Mouse (Mus musculus) intestine, embryonic 15.5 days (tissue): Measurements from ENCODE around the gene Gm20721. TPM values are rescaled to one million over a fixed set of nuclear protein-coding genes. Genes with fewer than 3 reads are reported as not detected.
A peak's percentile ranks its signal among the peaks of the same experiment; 100 is the strongest.

ENCODE experiments used
- ATAC-seq: fragments of 200-750 bp; cut with Nextera tagmentation; 2 replicates; pipeline ENCODE4 v1.8.0; 2017; ENCODE audit warnings: moderate TSS enrichment, moderate library complexity
- H3K27ac ChIP-seq: fragments of 300-500 bp; sonication (generic); 2 replicates; pipeline ENCODE4 v1.5.1; 2015; ENCODE audit warnings: mild to moderate bottlenecking, inconsistent platforms
- H3K27me3 ChIP-seq: fragments of 300-500 bp; sonication (generic); replicated peaks from 2 replicates; pipeline ENCODE4 v1.6.1; 2015; ENCODE audit warnings: inconsistent platforms
- H3K36me3 ChIP-seq: fragments of 300-500 bp; sonication (generic); 2 replicates; pipeline ENCODE4 v1.6.1; 2015; ENCODE audit warnings: inconsistent platforms
- H3K4me1 ChIP-seq: fragments of 300-500 bp; sonication (generic); replicated peaks from 2 replicates; pipeline ENCODE4 v1.6.1; 2015; ENCODE audit warnings: inconsistent platforms
- H3K4me2 ChIP-seq: fragments of 300-500 bp; sonication (generic); replicated peaks from 2 replicates; pipeline ENCODE4 v1.6.1; 2015; ENCODE audit warnings: mild to moderate bottlenecking, inconsistent platforms
- H3K4me3 ChIP-seq: fragments of 300-500 bp; sonication (generic); replicated peaks from 2 replicates; pipeline ENCODE4 v1.5.1; 2015; ENCODE audit warnings: inconsistent platforms
- H3K9ac ChIP-seq: fragments of 300-500 bp; sonication (generic); 2 replicates; pipeline ENCODE4 v1.6.1; 2015; ENCODE audit warnings: inconsistent platforms
- H3K9me3 ChIP-seq: fragments of 300-500 bp; sonication (generic); 2 replicates; pipeline ENCODE4 v1.6.1; 2016; ENCODE audit warnings: inconsistent platforms
- WGBS: fragments of 180-500 bp; shearing (Covaris S2); methylation state at CpG from one replicate; pipeline ENCODE4 v1.1.7; 2015; 5-methylcytosine and 5-hydroxymethylcytosine counted together
- polyA plus RNA-seq: library from polyadenylated mRNA; unstranded; fragments of >200 nt; fragmentation: Nextera tagmentation; extraction: Ambion mirVana; gene quantifications from 2 replicates; pipeline ENCODE4 v1.2.1, GENCODE M21; 2015

Gm20721 gene
- polyA plus RNA-seq, 1 experiment from 2014 or later: 29.6 TPM

- no peak overlapping the region for H3K9ac ChIP-seq
- H3K4me2 ChIP-seq: no peak overlapping the region
- H3K27ac ChIP-seq: no peak overlapping the region
- no peaks in the 10 kb centered on the region for H3K4me1 ChIP-seq
- no peak overlapping the region for H3K4me3 ChIP-seq
- no peaks in the 10 kb centered on the region for H3K36me3 ChIP-seq
- 23% methylated on average over 5 of the region's 5 CpGs for WGBS
- H3K9me3 ChIP-seq: no peaks in the 10 kb centered on the region
- peaks cover 3% of the 10 kb centered on the region; the same call in 1 of the 2 replicates for H3K27me3 ChIP-seq
- no peak for ATAC-seq
Measured at GRCm38 (mm10) chr2:174305646-174306045, 40.9 kb downstream of the Gm20721 start.

GRCm38 (mm10) chr2:174302526-174302925, 44.0 kb downstream of the Gm20721 start:
- peaks cover 5% of the 10 kb centered on the region for H3K9me3 ChIP-seq
- WGBS: 62% methylated on average over 6 of the region's 6 CpGs

GRCm38 (mm10) chr2:174300666-174301065, 45.8 kb downstream of the Gm20721 start:
- Histone ChIP-seq H3K4me1 (peaks cover 19% of the 10 kb centered on the region), H3K27me3 (peaks cover 33% of the 10 kb centered on the region), H3K36me3 (peaks cover 15% of the 10 kb centered on the region), H3K4me3 (peak overlapping the region; percentile 38), H3K9ac (no peak overlapping the region; the same call in 1 of the 2 replicates), H3K9me3 (peaks cover 14% of the 10 kb centered on the region), H3K27ac (no peak overlapping the region), H3K4me2 (peak overlapping the region; percentile 56)
- 53% methylated on average over 22 of the region's 22 CpGs for WGBS
- ATAC-seq: no peak

More at GRCm38 (mm10) chr2:174302526-174302925, 44.0 kb downstream of the Gm20721 start:
- Histone ChIP-seq H3K27me3 (peaks cover 33% of the 10 kb centered on the region), H3K4me1 (peaks cover 19% of the 10 kb centered on the region; the same call in 1 of the 2 replicates), H3K4me3 (no peak overlapping the region), H3K9ac (no peak overlapping the region), H3K27ac (no peak overlapping the region), H3K4me2 (no peak overlapping the region), H3K36me3 (peaks cover 15% of the 10 kb centered on the region; the same call in 1 of the 2 replicates)
- ATAC-seq: no peak

GRCm38 (mm10) chr2:174300186-174300585, 46.3 kb downstream of the Gm20721 start:
- Histone ChIP-seq H3K9ac (peak overlapping the region; percentile 20), H3K4me1 (peaks cover 19% of the 10 kb centered on the region), H3K4me3 (peak overlapping the region; percentile 38), H3K36me3 (peaks cover 15% of the 10 kb centered on the region), H3K9me3 (peaks cover 17% of the 10 kb centered on the region), H3K27ac (no peak overlapping the region), H3K4me2 (peak overlapping the region; percentile 56), H3K27me3 (peaks cover 33% of the 10 kb centered on the region)
- WGBS: 62% methylated on average over 27 of the region's 27 CpGs
- no peak for ATAC-seq

- ATAC-seq: no peak
- 51% methylated on average over 34 of the region's 34 CpGs for WGBS
- Histone ChIP-seq H3K9me3 (peaks cover 21% of the 10 kb centered on the region), H3K4me3 (peak overlapping the region; percentile 38), H3K36me3 (peaks cover 15% of the 10 kb centered on the region), H3K9ac (no peak overlapping the region; the same call in 1 of the 2 replicates), H3K4me2 (peak overlapping the region; percentile 56), H3K27me3 (peaks cover 33% of the 10 kb centered on the region), H3K4me1 (peaks cover 19% of the 10 kb centered on the region), H3K27ac (no peak overlapping the region)
Measured at GRCm38 (mm10) chr2:174299771-174300160, 46.7 kb downstream of the Gm20721 start.

GRCm38 (mm10) chr2:174299091-174299770, 47.3 kb downstream of the Gm20721 start:
- no peak for ATAC-seq
- H3K4me3 ChIP-seq: peak overlapping the region; percentile 38
- peak overlapping the region; percentile 20; the same call in 1 of the 2 replicates for H3K9ac ChIP-seq
- peaks cover 19% of the 10 kb centered on the region for H3K4me1 ChIP-seq
- peaks cover 15% of the 10 kb centered on the region for H3K36me3 ChIP-seq
- peaks cover 24% of the 10 kb centered on the region for H3K9me3 ChIP-seq
- 41% methylated on average over 48 of the region's 48 CpGs for WGBS
- no peak overlapping the region for H3K27ac ChIP-seq
- H3K27me3 ChIP-seq: peaks cover 33% of the 10 kb centered on the region
- H3K4me2 ChIP-seq: peak overlapping the region; percentile 56

GRCm38 (mm10) chr2:174298471-174298870, 48.0 kb downstream of the Gm20721 start:
- H3K4me3 ChIP-seq: peak overlapping the region; percentile 38
- H3K4me2 ChIP-seq: peak overlapping the region; percentile 56
- ATAC-seq: no peak
- H3K4me1 ChIP-seq: peaks cover 19% of the 10 kb centered on the region
- H3K36me3 ChIP-seq: peaks cover 15% of the 10 kb centered on the region
- H3K9ac ChIP-seq: no peak overlapping the region
- 56% methylated on average over 33 of the region's 33 CpGs for WGBS
- H3K27ac ChIP-seq: no peak overlapping the region
- peaks cover 24% of the 10 kb centered on the region for H3K9me3 ChIP-seq
- peaks cover 33% of the 10 kb centered on the region for H3K27me3 ChIP-seq

GRCm38 (mm10) chr2:174297851-174298250, 48.7 kb downstream of the Gm20721 start:
- H3K4me2 ChIP-seq: peak overlapping the region; percentile 56
- peaks cover 33% of the 10 kb centered on the region for H3K27me3 ChIP-seq
- H3K4me1 ChIP-seq: peaks cover 19% of the 10 kb centered on the region
- WGBS: 57% methylated on average over 19 of the region's 19 CpGs
- H3K9me3 ChIP-seq: peaks cover 24% of the 10 kb centered on the region
- H3K9ac ChIP-seq: no peak overlapping the region
- H3K36me3 ChIP-seq: peaks cover 15% of the 10 kb centered on the region
- H3K4me3 ChIP-seq: peak overlapping the region; percentile 38; the same call in 1 of the 2 replicates
- no peak overlapping the region for H3K27ac ChIP-seq
- no peak for ATAC-seq

GRCm38 (mm10) chr2:174297086-174297571, 49.4 kb downstream of the Gm20721 start:
- H3K27ac ChIP-seq: no peak overlapping the region
- H3K4me3 ChIP-seq: peak overlapping the region; percentile 15; the same call in 1 of the 2 replicates
- peaks cover 33% of the 10 kb centered on the region for H3K27me3 ChIP-seq
- H3K9me3 ChIP-seq: peaks cover 24% of the 10 kb centered on the region
- peaks cover 26% of the 10 kb centered on the region for H3K4me1 ChIP-seq
- no peak overlapping the region for H3K9ac ChIP-seq
- ATAC-seq: no peak
- peak overlapping the region; percentile 45 for H3K4me2 ChIP-seq
- H3K36me3 ChIP-seq: peaks cover 15% of the 10 kb centered on the region
- WGBS: 47% methylated on average over 29 of the region's 29 CpGs

- WGBS: 57% methylated on average over 29 of the region's 29 CpGs
- H3K4me1 ChIP-seq: peaks cover 26% of the 10 kb centered on the region
- peaks cover 24% of the 10 kb centered on the region for H3K9me3 ChIP-seq
- peak overlapping the region; percentile 58 for H3K4me3 ChIP-seq
- H3K36me3 ChIP-seq: peaks cover 15% of the 10 kb centered on the region
- peaks cover 31% of the 10 kb centered on the region for H3K27me3 ChIP-seq
- peak overlapping the region; percentile 70 for H3K4me2 ChIP-seq
- peak; percentile 13 for ATAC-seq
- H3K27ac ChIP-seq: peak overlapping the region; percentile 19; the same call in 1 of the 2 replicates
- no peak overlapping the region for H3K9ac ChIP-seq
Measured at GRCm38 (mm10) chr2:174295900-174296465, 50.5 kb downstream of the Gm20721 start.

GRCm38 (mm10) chr2:174295175-174295899, 51.2 kb downstream of the Gm20721 start:
- peak overlapping the region; percentile 81 for H3K27ac ChIP-seq
- peak; percentile 91 for ATAC-seq
- peaks cover 14% of the 10 kb centered on the region for H3K36me3 ChIP-seq
- H3K9me3 ChIP-seq: peaks cover 24% of the 10 kb centered on the region
- H3K4me2 ChIP-seq: peak overlapping the region; percentile 70
- H3K27me3 ChIP-seq: peaks cover 27% of the 10 kb centered on the region
- WGBS: 52% methylated on average over 36 of the region's 36 CpGs
- peak overlapping the region; percentile 69 for H3K9ac ChIP-seq
- H3K4me3 ChIP-seq: peak overlapping the region; percentile 58
- peaks cover 24% of the 10 kb centered on the region for H3K4me1 ChIP-seq

- peaks cover 19% of the 10 kb centered on the region; the same call in 1 of the 2 replicates for H3K9me3 ChIP-seq
- 51% methylated on average over 8 of the region's 8 CpGs for WGBS
- H3K36me3 ChIP-seq: peaks cover 10% of the 10 kb centered on the region
- H3K4me3 ChIP-seq: peak overlapping the region; percentile 58
- peak overlapping the region; percentile 69 for H3K9ac ChIP-seq
- H3K4me1 ChIP-seq: peaks cover 17% of the 10 kb centered on the region
- peak overlapping the region; percentile 47 for H3K4me2 ChIP-seq
- no peak for ATAC-seq
- H3K27ac ChIP-seq: peak overlapping the region; percentile 81
- H3K27me3 ChIP-seq: peaks cover 18% of the 10 kb centered on the region
Measured at GRCm38 (mm10) chr2:174294457-174294856, 52.1 kb downstream of the Gm20721 start.
